Mouse (Mus musculus) spleen, adult 12 weeks (tissue): ENCODE measurements around the gene Prkag2.

Experiments
- DNase-seq: peaks from one replicate; pipeline ENCODE4 v3.0.0; 2022; ENCODE audit warnings: low spot score

Prkag2 gene

DNA sequence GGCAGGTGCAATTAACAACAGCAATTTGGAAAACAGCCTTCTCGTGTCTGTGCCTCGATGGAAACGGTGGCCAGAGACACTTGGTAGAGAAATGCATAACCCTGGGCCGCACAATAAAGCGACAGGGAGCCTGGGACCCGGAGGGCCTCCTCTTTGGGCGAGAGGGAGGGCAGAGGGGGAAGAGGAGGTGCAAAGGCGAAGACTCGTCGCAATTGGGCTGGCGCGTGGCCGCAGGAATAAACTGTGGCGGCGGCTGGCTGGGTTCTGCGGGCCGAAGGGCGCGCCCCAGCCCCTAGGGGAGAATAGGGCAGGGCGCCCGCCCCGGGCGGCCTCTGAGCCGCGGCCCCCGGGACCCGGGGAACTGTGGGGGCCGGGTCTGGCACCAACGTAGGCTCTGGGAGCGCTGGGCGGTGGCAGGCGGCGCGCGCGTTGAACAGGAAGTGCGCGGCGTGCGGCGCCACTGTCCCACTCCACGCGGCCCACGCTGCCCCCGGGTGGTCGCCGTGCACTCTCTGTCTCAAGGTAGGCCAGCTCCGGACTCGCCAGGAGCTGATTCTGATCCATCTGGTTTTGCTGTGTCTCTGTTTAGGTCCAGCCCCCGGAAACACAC lies at the start of gene Prkag2:
Gene Prkag2 (minus strand): TSS at position 127 of the 610 bp plus-strand sequence.
- peak; percentile 26 for DNase-seq

DNA sequence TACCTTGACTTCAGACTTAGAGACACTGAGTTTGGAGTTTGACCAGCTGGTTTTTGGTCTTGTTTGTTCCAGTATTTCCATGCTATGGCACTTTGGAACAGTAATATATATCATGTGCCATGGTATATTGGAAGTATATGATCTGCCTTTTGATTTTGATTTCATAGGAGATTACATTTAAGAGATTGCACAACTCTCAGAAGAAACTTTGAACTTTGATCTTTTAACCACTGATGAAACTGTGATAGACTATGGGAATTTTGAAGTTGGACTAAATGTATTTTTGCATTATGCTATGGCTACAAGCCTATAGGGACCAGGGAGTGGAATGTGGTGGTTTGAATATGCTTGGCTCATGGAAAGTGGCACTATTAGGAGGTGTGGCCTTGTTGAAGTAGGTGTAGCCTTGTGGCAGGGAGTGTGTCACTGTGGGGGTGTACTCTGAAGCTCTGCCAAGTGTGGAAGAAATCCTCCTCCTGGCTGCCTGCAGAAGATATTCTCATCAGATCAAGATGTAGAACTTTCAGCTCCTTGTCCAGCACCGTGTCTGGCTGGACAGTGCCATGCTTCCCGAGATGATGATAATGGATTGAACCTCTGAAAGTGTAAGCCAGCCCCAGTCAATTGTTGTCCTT lies 49.0 kb upstream of the Prkag2 start:
- no peak for DNase-seq

DNA sequence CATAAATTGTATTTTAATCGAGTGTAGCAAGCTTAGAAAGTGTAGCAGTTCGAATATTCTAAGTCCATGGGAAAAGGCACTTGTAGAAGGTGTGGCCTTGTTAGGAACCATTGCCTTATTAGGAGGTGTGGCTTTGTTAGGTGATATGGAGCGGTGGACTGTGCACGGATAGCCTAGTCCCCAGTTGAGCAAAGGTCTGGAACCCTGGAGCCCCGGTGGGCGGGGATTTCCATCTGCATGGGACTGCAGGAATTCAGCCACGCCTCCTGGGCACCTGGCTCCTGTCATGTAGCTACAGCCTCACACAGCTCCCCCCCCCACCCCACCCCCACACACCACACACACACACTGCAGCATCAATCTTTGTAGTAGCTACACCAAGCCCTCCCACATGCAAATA lies 46.3 kb upstream of the Prkag2 start:
- DNase-seq = no peak

DNA sequence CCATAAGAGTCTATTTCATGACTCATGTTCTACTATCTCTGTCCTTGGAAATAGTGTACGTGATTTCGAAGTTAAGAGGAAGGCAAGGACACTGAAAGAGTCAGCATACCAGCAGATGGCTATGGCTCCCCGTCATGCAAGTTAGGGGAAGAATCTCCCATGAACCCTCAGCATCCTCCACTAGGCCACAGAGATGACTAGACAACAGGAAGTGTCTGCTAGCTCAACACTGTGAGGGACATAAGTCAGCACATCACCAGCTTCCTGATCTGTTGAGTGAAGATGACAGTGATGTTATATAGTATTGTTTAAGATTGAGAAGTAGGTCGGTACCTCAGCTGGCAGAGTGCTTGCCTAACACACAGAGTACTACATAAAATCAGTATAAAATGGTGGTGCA lies 27.4 kb upstream of the Prkag2 start:
- DNase-seq = no peak

DNA sequence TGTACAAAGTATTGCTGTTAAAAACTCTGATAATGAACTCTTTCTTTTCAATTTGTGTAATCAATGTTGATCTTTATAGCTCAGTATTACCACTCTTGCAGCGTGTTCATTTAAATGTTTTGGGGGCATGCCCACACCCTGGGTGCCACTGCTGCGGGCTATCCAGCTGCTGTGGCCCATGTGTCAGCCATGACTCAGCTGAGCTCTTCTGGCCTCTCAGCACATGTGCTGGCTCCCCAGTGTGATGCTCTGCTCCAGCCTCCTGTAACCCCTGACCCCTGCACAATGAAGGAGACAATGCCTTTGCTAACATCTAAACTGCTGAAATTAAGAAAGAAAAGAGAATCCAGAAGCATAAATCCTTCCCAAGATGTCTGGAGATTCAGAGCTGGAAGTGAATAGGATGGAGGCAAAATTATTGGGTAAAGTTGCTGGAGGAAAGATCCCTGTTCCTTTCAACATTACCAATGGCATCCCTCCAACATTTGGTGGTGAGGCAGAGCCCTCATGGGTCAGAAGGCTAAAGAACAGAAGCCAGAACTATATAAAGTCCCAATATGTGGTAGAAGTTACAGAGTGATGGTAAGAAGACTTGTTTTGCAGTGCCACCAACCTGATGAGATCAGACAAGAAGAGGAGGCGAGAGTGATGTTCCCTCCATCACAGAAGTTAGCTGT lies 25.6 kb upstream of the Prkag2 start:
- DNase-seq = no peak

DNA sequence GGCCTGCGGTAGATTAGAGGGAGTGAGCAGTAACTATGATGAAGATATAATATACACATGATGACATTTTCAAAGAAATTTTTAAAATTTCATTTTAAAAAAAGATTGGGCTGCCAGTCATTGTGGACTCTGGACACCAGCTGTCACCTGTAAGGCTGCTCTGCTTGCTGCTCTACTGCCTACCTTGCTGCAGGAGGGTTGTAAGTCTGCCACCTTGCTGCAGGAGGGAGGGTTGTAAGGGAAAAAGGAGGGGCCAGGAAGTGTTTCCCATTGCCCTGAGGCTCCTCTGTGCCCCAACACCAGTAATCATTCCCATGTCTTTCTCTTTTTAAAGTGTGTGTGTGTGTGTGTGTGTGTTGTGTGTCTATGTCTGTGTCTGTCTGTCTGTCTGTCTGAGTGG lies 22.1 kb upstream of the Prkag2 start:
- DNase-seq = no peak

DNA sequence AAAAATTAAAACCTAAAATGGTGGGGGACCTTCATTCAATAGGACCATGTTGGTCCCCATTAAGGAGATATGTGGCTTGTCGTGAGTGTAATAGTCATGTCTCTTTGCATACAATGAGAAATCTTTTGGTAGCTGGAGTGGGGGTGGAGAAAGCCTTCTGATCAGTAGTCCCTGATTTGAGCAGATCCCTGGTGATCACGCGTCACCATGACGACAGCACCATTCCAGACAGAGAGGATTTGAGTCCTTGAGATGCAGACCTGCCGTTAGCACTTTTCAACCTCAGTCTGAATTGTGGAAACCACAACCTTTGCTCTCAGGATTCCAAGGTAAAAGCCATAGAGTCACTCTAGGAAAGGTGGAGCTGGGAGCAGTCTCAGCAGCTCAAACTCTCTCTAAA lies 18.7 kb upstream of the Prkag2 start:
- DNase-seq = no peak

DNA sequence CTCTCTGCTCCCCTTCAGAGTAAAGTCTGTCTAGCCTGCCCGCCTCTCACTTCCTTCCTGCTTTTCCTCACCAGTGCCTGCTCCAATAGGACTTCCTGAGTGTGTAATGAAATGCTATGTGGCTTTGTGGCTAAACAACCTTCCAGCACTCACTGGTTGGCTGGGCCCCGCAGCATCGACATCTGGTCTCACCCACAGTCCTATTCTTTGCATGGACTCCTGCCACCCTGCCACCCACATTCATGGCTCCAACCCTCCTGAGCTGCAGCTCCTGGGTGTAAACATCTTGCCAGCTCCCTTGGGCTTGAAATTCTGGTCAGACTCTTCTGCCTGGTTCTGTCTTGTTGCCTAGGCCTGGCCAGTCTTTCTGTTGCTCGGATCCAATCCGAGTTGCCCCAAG lies 15.6 kb upstream of the Prkag2 start:
- DNase-seq = no peak

DNA sequence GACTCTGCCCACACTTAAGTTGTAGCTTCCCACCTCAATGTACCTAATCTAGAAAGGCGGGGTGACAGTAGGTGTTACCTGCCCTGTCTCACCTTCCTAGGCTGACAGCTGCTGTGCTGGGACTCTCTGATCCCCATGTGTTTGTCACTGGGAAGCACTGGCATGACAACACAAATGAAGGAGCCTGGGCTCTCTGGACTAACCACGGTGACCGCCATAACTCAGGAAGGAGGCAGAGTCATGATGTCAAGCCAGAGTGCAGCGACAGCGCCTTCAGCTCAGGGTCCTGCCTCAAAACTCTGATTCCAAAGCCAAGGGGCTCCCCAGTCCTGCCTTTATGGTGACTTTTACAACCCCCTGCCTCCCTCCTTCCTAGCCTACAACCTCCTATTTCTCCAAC lies 14.8 kb upstream of the Prkag2 start:
- DNase-seq = no peak

DNA sequence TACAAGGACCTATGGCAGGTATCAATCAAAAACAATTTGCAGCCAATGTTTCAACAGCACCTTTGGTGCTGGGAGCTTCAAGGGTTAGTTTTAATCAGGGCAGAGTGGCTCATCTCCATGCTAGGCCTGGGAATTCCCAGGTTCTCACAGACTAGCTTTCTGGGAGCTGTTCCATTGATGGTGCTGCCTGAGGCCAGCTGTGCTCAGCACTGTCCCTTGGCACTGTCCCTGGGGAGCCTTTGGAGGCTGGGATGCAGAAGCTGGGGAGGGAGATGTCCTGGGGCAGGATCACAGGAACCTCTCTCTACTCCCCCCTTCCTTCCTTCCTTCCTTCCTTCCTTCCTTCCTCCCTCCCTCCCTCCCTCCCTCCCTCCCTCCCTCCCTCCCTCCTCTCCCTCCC lies 13.7 kb upstream of the Prkag2 start:
- DNase-seq = no peak

DNA sequence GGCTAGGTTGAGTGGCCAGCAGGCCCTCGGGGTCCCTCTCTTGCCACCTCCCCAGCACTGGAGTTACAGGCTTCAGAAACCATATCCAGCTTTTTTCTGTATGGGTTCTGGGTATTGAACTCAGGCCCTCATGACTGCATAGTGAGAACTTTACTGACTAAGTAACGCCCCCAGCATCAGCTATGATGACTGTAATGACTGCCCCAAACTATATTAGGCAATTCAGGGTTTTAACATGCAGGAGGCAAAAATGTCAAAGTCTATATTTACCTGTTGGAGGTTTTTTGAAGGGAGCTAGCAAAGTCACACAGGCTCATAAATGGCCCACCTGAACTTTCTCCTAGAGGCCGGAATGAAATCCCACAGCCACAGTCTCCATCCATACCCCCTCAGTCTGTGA lies 9.9 kb upstream of the Prkag2 start:
- DNase-seq = no peak

DNA sequence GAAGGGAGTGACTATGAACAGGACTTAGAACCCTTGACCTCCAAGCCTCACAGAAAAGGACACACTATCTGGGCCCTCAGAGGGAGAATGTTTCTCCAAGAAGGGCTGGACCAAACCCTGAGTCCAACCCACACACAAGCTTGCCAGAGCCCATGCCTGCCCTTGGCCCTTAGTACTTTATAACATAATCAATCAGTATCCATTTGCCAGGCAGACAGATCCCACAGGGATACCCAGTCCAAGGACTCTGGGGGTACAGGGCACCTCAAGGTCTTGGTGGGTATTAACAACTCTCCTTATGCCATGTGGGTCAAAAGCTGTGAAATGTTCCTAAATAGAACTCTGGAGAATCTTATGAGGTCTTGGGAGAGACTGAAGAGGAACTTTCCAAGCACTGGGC lies 5.3 kb upstream of the Prkag2 start:
- DNase-seq = no peak

DNA sequence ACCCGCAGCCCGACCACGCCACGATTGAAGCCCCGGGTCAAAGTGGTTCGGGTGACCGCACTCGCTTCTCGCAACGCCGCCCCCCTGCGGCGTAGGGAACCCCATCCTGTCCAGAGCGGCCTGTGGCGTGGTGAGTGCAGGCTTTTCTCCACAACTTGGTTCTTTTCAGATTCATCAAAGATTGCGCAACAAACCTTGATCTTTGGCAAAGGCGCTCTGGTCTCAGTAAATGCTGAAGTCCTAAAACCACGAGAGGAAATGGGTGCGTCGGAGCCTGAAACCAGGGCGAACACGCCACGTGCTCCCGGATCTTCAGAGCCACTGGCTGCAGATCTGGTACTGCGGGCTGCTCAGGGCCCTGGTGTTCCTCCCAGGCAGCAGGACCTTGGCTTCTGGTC lies 683 bp upstream of the Prkag2 start:
- no peak for DNase-seq

DNA sequence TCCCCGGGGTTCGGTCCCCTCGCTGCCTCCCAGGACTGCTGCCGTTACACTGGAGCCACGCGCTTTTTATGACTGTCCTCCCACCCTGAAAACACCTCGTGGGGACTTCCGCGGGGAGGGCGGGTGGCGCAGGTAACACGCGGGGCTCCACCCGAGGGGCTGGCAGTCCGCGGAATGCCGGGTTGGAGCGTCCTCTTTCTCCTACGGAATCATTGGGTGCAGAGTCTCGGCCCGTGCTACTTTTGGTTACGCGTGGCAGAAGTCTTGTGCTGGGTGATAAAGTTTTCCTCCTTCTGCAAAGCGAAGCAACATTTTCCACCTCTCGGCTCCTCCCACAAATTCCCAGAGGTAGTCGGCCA lies 306 bp downstream of the Prkag2 start:
- DNase-seq = no peak

DNA sequence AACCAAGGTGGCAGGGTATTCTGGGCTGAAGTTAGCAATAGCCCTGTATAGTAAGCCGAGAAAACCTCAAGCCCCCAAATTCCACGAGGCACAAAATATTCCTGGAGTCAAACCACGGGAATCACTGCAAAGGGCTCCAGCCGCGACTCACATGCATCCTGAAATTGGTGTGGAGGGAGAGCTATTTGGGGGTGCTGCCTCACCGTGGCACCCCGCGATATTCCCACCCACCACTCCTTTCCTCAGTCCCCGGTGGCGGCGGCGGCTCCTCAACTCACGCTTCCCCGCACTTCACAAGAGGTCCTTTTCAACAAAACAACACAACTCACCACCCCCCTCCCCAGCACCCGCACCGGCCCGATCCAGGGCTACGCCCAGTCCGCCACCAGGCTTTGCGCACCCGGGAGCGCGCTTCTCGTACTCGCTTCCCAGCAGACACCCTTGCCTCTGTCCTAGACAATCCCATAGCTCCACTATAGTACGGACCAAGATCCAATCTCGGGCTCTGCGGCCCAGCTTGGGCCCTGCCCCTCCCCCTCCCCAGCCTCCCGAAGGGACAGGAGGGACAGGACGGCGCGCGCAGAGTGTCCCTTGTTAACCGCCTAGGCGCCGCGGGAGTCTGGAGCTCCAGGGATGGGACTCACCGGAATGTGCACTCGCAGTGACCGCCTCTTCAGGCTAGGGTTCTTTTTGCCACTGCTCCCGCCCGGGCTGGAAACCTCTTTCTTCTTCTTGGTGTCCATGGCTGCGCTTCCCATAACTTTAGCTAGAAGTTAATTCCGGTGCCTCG lies 880 bp downstream of the Prkag2 start:
- DNase-seq = no peak

DNA sequence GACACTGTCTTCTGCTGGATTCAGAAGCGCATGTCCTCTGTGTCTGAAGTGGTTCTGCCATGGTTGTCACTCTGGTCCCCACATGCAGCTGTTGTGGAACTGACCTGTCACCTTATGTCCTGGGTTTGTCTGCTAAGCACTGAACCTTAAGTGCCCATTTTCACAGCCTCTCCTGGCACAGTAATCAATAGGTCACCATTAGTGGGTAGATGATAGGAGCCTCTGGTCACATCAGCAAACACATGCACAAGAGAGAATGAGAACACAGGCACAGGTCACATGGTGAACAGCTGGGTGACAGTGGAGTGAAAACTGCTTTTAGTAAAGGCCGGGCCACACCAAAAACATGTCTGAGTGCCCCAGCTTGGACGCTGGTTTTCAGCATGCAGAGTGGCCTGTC lies 2.6 kb downstream of the Prkag2 start:
- DNase-seq = no peak

DNA sequence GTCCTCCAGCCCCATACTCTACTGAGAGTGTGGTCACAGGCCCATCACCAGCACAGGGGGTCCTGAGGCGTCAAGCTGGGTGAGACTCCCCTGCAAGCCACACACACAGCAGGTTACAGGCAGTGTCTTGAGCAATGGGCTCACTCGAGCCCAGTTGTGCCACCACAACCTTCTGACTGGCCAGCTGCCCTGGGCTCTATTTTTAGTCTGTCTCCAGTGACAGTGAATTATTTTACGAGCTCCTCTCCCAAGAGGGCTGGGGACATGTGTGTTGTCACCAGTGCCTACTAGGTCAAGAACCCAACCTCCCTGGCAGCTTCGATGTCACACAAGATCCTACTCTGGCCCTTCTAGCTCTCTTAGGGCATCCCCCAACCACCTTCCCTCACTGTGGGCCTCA lies 4.0 kb downstream of the Prkag2 start:
- DNase-seq = no peak

DNA sequence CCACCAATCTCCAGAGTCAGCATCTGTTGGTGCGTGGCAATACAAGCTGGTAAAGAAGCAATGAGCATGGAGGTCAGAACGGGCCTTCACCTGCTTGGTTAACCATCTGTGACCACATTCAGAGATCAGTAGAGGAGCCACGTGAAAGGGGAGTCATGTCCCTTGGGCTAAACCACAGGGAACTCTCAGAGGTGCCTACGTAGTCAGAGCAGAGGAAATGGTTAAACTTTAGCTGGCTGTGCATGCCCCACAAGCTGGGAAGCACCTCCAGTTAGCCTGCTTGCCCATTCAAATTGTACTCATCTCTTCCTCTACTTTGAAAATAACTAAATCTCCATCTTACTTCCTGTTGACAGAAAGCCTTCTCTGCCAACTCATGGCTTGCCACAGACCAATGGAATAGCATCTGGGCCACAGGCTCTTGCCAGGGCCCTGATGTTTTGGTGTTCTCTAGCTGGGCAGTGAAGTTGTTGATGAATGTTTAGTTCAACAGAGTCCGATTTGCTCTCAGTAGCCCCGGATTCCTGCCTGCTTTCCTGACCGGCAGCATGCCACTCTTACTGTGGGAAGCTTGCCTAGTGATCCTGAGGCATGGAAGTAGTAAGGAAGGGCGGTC lies 7.7 kb downstream of the Prkag2 start:
- no peak for DNase-seq

DNA sequence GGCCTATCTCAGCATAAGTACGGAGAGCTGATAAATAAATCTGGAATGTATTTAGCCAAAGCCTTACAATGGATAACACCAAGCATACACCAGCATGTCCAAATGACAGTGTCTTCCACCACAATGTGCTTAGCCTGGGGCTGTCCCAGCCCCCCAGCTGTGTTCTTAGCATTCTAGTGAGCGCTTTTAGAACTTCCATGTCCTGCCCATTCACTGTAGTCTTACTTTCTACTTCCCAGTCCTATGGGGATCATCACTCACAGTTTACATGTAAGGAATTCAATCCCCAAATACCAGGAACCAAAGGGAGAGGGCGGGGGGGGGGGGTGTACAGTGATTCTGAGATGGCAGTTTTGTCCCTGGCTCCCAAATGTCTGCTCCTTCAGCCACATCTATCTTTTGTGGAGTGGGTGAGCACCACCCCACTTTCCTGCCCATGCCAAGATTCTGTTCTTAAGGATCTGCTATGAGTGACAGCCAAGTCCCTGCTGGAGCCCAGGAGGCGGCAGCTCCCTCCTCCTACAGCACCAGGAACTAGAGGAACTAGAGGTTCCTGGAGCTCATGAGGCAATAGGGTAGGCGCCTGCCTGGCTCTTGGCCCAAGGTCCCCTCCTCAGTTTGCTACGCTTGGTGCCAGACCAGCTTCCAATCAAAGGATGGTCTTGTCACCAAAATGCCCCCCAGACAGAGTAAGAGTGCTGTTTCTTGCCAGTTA lies 11.0 kb downstream of the Prkag2 start:
- no peak for DNase-seq

DNA sequence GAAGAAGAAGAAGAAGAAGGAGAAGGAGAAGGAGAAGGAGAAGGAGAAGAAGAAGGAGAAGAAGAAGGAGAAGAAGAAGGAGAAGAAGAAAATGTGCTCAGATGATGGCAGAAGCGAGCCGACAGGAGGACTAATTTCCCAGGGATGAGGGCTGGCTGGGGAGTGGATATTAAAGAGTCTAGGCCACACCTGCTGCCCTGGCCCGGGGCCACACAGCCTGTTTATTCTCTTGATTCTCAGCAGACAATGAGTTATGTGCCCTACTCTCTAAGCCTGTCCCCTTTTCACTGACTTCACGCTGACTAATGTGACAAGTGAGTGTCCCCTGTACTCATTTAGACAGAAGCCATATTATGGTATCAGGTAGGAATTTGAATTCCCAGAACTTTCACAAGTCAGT lies 11.8 kb downstream of the Prkag2 start:
- DNase-seq = no peak

DNA sequence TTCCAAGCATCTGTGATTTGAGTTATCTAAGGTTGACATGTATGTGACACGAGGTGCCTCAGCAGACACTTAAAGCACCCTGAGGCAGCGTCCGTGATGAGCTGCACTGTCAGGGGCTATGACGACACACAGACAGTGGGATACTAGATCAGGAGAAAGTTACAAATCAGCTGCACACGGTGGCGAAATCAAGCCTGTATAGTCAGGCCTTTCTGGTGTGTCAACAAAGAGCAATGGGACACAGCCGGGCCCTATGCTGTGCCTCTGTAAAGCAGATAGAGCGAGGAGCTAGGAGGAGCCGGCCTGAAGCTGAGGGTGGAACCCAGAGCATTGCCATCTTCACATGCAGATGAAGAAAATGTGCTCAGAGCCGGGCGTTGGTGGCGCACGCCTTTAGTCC lies 12.3 kb downstream of the Prkag2 start:
- DNase-seq = no peak

DNA sequence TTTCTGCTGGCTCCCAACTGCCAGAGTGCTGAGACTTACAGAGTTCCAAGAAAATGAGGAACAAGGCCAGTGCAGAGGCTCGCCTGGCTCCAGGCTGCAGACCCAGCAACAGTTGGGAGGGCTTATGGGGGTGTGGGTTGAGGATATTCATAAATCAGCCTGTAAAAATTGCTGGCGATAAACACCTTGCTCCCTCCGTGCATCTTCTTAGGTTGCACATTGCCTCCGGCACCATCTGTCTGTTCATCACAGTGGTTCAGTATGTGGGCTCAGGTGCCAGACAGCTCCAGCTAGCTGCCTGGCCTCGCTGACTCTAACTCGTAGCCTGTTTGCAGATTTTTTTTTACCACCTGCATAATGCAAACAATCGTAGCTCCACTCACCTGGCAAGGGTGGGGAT lies 13.4 kb downstream of the Prkag2 start:
- DNase-seq = no peak
